Mouse (Mus musculus) Patski (cell line): Measurements from ENCODE around the gene Bglap. TPM values are rescaled to one million over a fixed set of nuclear protein-coding genes. Genes with fewer than 3 reads are reported as not detected.

ENCODE experiments used
- ATAC-seq: fragments of 100-300 bp; one replicate; pipeline ENCODE4 v1.8.0; 2021
- CTCF ChIA-PET: fragments of 350-600 bp; sonication (Branson Sonifier 250); formaldehyde crosslinking; loops from one replicate; lab custom pipeline; 2022; ENCODE audit warnings: inconsistent platforms; lab: Charles Lee
- POLR2A ChIA-PET: fragments of 350-600 bp; sonication (Branson Sonifier 250); formaldehyde crosslinking; loops from one replicate; lab custom pipeline; 2022; ENCODE audit warnings: antibody characterized with exemption, inconsistent platforms; lab: Charles Lee
- DNase-seq: peaks from one replicate; pipeline ENCODE4 v3.0.0-alpha.2; 2011; ENCODE audit warnings: low read depth, low spot score
- H3K27me3 ChIP-seq: fragments of 371-371 bp; one replicate; pipeline ENCODE4 v1.5.1; 2021
- CTCF ChIP-seq: fragments of 100-300 bp; IDR thresholded peaks from one replicate; pipeline ENCODE4 v1.5.1; 2021
- in situ Hi-C: fragments of 300-500 bp; cut with MboI; formaldehyde crosslinking; loops from 3 replicates; pipeline ENCODE4 v1.11.1; 2018; ENCODE audit warnings: low pct_unique_long_range_greater_than_20kb, mixed read lengths
- polyA plus RNA-seq: library from polyadenylated mRNA; unstranded; gene quantifications from one replicate; pipeline ENCODE4 v1.2.3, GENCODE M21; 2021

The Bglap gene
- polyA plus RNA-seq, 1 experiment from 2014 or later: 0.22 TPM

- no peak for DNase-seq
- no peak for TF ChIP-seq CTCF
- ATAC-seq: no peak
- POLR2A ChIA-PET: no interaction called here
- CTCF ChIA-PET: interaction anchor here (1.8 kb wide), 1 partner anchor 12 kb away, joined by 4 read pairs; no protein-coding TSS in a partner anchor
- in situ Hi-C loops: no loop called here
- no peaks in the 10 kb centered on the region for H3K27me3 ChIP-seq
Observed at GRCm38 (mm10) chr3:88350732-88351131, 33.5 kb downstream of the Bglap start.

- ATAC-seq: no peak
- in situ Hi-C loops: no loop called here
Observed at GRCm38 (mm10) chr3:88339006-88339405, 45.3 kb downstream of the Bglap start.

GRCm38 (mm10) chr3:88338316-88338715 is 45.9 kb downstream of the Bglap start:
- DNase-seq (no peak), ATAC-seq (no peak)
- TF ChIP-seq CTCF: no peak
- in situ Hi-C loops: no loop called here
- POLR2A ChIA-PET: interaction anchor here (0.6 to 1.6 kb wide), 5 partner anchors 9 to 149 kb away, joined by 3 to 7 read pairs (median 5); partner anchors contain the start of genes Cct3 and Tsacc
- CTCF ChIA-PET: interaction anchor here (1.0 kb wide), 1 partner anchor 12 kb away, joined by 4 read pairs; no protein-coding TSS in a partner anchor
- no peaks in the 10 kb centered on the region for H3K27me3 ChIP-seq

More at GRCm38 (mm10) chr3:88339006-88339405, 45.3 kb downstream of the Bglap start:
- H3K27me3 ChIP-seq: no peaks in the 10 kb centered on the region
- ChIA-PET CTCF (interaction anchor here (1.0 to 1.8 kb wide), 4 partner anchors 9 to 21 kb away, joined by 3 to 4 read pairs (median 4); no protein-coding TSS in a partner anchor), POLR2A (interaction anchor here (1.6 kb wide), 1 partner anchor 14 kb away, joined by 7 read pairs; no protein-coding TSS in a partner anchor)
- TF ChIP-seq CTCF: no peak
- no peak for DNase-seq

GRCm38 (mm10) chr3:88337367-88338020 is 46.8 kb downstream of the Bglap start:
- no peak for ATAC-seq
- no peaks in the 10 kb centered on the region for H3K27me3 ChIP-seq
- DNase-seq: no peak
- in situ Hi-C loops: no loop called here
- ChIA-PET POLR2A (interaction anchor here (0.6 to 4.7 kb wide), 5 partner anchors 10 to 65 kb away, joined by 3 to 27 read pairs (median 6); partner anchors contain the start of genes Cct3, Glmp and Tsacc), CTCF (interaction anchor here (1.1 to 2.4 kb wide), 2 partner anchors 10 to 188 kb away, joined by 3 to 6 read pairs; no protein-coding TSS in a partner anchor)
- TF ChIP-seq CTCF: no peak

GRCm38 (mm10) chr3:88336058-88337013 is 47.9 kb downstream of the Bglap start, which contains the start of the genes Tmem79 and Smg5:
Gene Tmem79 (minus strand): TSS chr3:88336148.
Gene Smg5 (plus strand): TSS chr3:88336260.
- DNase-seq: peak; percentile 93
- TF ChIP-seq CTCF: no peak
- in situ Hi-C loops: no loop called here
- peak; percentile 76 for ATAC-seq
- ChIA-PET CTCF (interaction anchor here (1.1 to 2.4 kb wide), 4 partner anchors 11 to 186 kb away, joined by 3 to 9 read pairs (median 4); no protein-coding TSS in a partner anchor), POLR2A (interaction anchor here (0.6 to 4.7 kb wide), 12 partner anchors 11 to 194 kb away, joined by 3 to 27 read pairs (median 4); partner anchors contain the start of genes Cct3, Glmp and Tsacc)
- H3K27me3 ChIP-seq: no peaks in the 10 kb centered on the region

- peak; percentile 70 for ATAC-seq
- CTCF ChIA-PET: interaction anchor here (1.1 to 2.4 kb wide), 3 partner anchors 12 to 15 kb away, joined by 3 to 9 read pairs (median 6); no protein-coding TSS in a partner anchor
- no peak for TF ChIP-seq CTCF
- POLR2A ChIA-PET: interaction anchor here (0.6 to 4.7 kb wide), 9 partner anchors 10 to 195 kb away, joined by 3 to 27 read pairs (median 3); partner anchors contain the start of gene Glmp
- no peaks in the 10 kb centered on the region for H3K27me3 ChIP-seq
- in situ Hi-C loops: no loop called here
- no peak for DNase-seq
Observed at GRCm38 (mm10) chr3:88335436-88336053, 48.7 kb downstream of the Bglap start.

- no peak for ATAC-seq
- no peak for TF ChIP-seq CTCF
- H3K27me3 ChIP-seq: no peaks in the 10 kb centered on the region
- no peak for DNase-seq
- in situ Hi-C loops: no loop called here
- ChIA-PET CTCF (interaction anchor here (1.1 to 1.9 kb wide), 3 partner anchors 12 to 132 kb away, joined by 3 to 9 read pairs (median 4); no protein-coding TSS in a partner anchor), POLR2A (interaction anchor here (0.7 to 4.7 kb wide), 4 partner anchors 10 to 158 kb away, joined by 3 to 27 read pairs (median 4); partner anchors contain the start of gene Glmp)
Observed at GRCm38 (mm10) chr3:88334902-88335435, 49.3 kb downstream of the Bglap start.

- H3K27me3 ChIP-seq: no peaks in the 10 kb centered on the region
- no peak for ATAC-seq
- DNase-seq: no peak
- CTCF ChIA-PET: interaction anchor here (1.5 to 1.9 kb wide), 2 partner anchors 13 to 133 kb away, joined by 4 to 9 read pairs; no protein-coding TSS in a partner anchor
- POLR2A ChIA-PET: interaction anchor here (0.6 to 4.7 kb wide), 3 partner anchors 9 to 69 kb away, joined by 4 to 27 read pairs (median 4); partner anchors contain the start of gene Glmp
- in situ Hi-C loops: no loop called here
- no peak for TF ChIP-seq CTCF
Observed at GRCm38 (mm10) chr3:88334029-88334658, 50.1 kb downstream of the Bglap start.

Other genes starting within 250 kb of the Bglap start
- 62.7 TPM for gene Mef2d, start 242.1 kb downstream of the Bglap start, polyA plus RNA-seq
- not detected for gene Rhbg, start 129.8 kb downstream of the Bglap start, polyA plus RNA-seq
- gene Gm38392, start 97.3 kb downstream of the Bglap start, polyA plus RNA-seq: 0.19 TPM
- 6.3 TPM for gene Tsacc, start 87.5 kb downstream of the Bglap start, polyA plus RNA-seq
- 573 TPM for gene Cct3, start 87.3 kb downstream of the Bglap start, polyA plus RNA-seq
- gene Glmp, start 59.4 kb downstream of the Bglap start, polyA plus RNA-seq: 590 TPM
- gene Tmem79, start 48.3 kb downstream of the Bglap start, polyA plus RNA-seq: 3.1 TPM
- 90.1 TPM for gene Smg5, start 48.2 kb downstream of the Bglap start, polyA plus RNA-seq
- 0.04 TPM for gene Paqr6, start 19.9 kb downstream of the Bglap start, polyA plus RNA-seq
- 0.22 TPM for gene Bglap3, start 11.7 kb downstream of the Bglap start, polyA plus RNA-seq
- not detected for gene Bglap2, start 5.8 kb downstream of the Bglap start, polyA plus RNA-seq
- gene Pmf1, start 25.9 kb upstream of the Bglap start, polyA plus RNA-seq: 80.1 TPM
- 42.6 TPM for gene Slc25a44, start 40.7 kb upstream of the Bglap start, polyA plus RNA-seq
- gene Sema4a, start 76.7 kb upstream of the Bglap start, polyA plus RNA-seq: 6.6 TPM
- 401 TPM for gene Lmna, start 125.5 kb upstream of the Bglap start, polyA plus RNA-seq
- 42.6 TPM for gene Mex3a, start 147.9 kb upstream of the Bglap start, polyA plus RNA-seq
- 0.41 TPM for gene Rab25, start 163.8 kb upstream of the Bglap start, polyA plus RNA-seq
- gene Lamtor2, start 168.6 kb upstream of the Bglap start, polyA plus RNA-seq: 264 TPM
- gene Ubqln4, start 169.3 kb upstream of the Bglap start, polyA plus RNA-seq: 143 TPM
- gene Ssr2, start 191.4 kb upstream of the Bglap start, polyA plus RNA-seq: 410 TPM
- 175 TPM for gene Arhgef2, start 221.5 kb upstream of the Bglap start, polyA plus RNA-seq